Mouse (Mus musculus): ENCODE data around the gene Stxbp4.

Gene Stxbp4

DNA sequence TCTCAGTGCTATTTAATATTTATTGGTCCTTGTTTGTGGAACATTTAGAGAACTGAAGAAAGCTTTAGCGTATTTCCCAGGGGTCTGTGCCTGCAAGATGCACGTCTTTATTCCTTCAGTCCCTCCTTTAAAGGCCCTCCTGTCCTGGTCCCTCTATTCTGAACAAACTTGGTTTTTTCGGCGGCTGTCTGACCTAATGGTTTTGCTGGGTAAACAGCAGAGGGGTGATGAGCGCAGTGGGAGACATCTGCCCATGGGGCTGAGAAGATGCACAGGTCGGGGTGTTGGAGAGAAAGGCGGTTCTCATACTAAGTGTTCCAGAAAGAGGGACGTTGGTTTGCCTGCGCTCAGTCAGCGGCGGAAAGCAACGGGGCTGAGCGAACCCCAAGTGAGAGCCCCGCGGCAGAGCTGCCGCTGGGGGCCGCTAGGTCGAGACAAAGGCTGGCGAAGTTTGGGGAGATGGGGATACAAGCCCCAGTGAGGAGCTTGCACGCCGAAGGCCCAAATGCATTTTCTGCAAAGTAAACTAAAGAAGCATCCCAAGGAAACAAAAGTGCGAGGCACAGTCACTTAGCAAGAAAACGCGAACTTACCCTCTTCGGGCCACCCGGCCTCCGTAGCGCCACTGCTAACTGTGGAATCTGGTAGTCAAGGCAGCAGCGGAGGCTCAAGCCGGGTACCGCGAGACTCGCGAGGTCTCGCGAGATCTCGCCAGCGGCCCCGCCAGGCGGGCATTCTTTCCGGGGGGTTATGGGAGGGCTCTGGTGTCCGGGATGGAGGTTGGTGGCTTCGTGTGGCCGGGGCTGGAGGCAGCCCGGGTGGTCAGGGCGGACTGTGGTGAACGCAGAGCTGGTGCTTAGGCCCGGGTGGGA, at the start of gene Stxbp4, which contains the start of gene Cox11:
Gene Stxbp4, minus strand, starts transcription at position 645 of the 872 bp plus-strand sequence.
Gene Cox11, plus strand, starts transcription at position 734 of the 872 bp plus-strand sequence.
- DNase-seq (ENCODE audit: low read depth, low spot score), result peak; percentile 96

- DNase-seq (ENCODE audit: low read depth, low spot score), result no peak
Measured at GRCm38 (mm10) chr11:90687040-90687439, 49.2 kb upstream of the Stxbp4 start.

DNA sequence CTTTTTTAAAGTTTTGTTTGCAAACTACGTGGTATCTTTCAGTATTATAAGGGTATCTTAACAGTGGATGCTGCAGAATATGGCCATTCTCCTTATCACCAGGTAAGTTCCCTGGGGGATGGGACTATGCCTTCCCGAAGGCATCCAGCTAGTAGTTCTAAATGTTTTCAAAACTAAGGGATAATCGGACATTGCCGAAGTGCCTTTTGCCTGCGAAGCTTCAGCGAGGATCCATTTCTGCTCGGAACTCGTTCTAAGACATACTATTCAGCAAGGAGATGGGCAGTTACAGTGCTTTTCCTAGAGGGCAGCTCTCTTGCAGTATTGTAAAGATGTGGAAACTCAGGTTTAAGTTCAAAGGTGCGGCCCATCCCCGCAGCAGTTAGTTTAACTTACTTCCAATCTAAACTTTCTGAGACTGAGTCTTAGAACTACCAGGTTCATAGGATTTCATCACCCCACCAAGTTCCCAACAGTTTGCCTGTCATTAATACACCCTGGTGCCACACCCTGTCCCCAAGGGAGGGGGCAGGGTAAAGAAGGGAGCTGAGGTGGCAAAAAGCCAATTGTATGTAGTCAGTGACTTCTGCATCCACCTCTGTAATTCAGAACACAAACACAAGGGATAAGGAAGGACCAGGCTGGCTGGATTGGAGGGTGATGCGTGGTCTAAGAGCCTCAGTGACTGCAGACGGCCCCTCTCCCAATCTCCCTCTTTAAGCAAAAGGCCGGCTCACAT, 48.6 kb upstream of the Stxbp4 start:
- DNase-seq (ENCODE audit: low read depth, low spot score), result no peak

GRCm38 (mm10) chr11:90685196-90685595, 47.3 kb upstream of the Stxbp4 start:
- no peak for DNase-seq (ENCODE audit: low read depth, low spot score)

GRCm38 (mm10) chr11:90684765-90685164, 46.9 kb upstream of the Stxbp4 start:
- no peak for DNase-seq (ENCODE audit: low read depth, low spot score)

- no peak for DNase-seq (ENCODE audit: low read depth, low spot score)
Measured at GRCm38 (mm10) chr11:90681171-90681570, 43.3 kb upstream of the Stxbp4 start.

- no peak for DNase-seq (ENCODE audit: low read depth, low spot score)
Measured at GRCm38 (mm10) chr11:90678582-90678981, 40.7 kb upstream of the Stxbp4 start.

DNA sequence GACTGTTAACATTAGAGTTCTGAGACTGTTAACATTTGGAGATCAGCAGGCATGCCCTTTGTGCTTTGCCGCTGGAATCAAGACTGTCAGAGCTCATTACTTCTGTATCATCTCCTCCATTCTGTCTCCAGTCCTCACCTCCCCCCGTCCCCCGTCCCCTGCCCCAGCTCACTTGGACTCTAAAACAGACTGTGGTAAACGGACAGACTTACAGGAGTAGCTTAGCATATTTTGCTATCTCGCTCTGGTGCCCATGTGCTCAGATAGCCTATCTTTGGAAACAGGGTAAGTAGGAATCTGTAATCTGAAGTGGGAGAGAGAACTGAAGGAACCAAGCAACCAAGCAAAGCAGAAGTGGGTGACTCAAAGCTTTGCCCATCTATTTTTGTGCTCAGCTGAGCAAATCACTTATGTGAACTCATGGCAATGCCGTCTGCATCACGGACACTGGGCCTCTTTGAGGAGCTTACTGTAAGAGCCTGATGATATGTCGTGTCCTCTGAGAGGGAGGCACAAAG, 39.9 kb upstream of the Stxbp4 start:
- DNase-seq (ENCODE audit: low read depth, low spot score), result no peak

DNA sequence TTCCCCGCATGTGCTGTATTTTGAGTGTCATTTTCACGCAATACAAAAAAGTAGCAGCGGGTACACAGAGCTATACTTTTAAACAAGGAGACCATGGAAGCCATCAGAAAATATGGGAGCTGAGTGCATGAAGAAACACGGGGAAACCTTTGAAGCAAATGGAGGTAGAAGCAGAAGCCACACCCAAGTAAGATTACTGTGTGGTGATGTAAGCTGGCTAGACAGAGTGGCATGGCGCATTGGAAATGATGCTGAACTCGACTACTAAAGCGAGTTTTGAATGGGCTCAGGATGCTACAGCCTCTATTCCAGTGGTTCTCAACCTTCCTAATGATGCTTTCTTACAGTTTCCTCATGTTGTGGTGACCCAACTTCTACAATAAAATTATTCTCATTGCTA, 39.1 kb upstream of the Stxbp4 start:
- no peak for DNase-seq (ENCODE audit: low read depth, low spot score)

DNA sequence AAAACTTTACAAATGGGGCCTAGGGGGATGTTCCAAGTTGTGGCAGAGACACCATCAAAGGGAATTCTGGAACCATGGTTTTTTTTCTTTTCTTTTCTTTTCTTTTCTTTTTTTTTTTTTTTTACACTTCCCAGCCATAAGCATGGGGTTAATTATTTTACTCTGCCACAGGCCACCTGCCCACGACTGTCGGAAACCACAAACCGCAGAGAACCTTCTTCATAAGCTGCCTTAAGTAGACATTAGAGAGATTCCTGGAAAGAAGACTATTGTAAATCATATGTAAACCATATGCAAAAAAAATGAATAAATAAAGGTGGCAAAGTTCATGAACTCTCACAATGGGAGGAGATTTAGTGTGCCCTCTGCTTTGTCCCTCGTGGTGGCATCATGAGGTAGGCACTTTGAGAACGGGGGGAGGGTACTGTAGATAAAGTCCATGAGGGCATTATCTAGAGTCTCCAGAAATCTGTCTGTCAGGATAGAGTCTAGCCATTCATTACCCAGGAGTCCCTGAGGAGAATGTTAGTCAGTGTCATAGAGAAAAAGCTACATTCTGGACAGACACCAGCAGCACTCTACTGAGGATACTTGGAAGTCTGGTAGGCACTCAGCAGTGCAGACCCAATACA, 37.7 kb upstream of the Stxbp4 start:
- no peak for DNase-seq (ENCODE audit: low read depth, low spot score)

DNA sequence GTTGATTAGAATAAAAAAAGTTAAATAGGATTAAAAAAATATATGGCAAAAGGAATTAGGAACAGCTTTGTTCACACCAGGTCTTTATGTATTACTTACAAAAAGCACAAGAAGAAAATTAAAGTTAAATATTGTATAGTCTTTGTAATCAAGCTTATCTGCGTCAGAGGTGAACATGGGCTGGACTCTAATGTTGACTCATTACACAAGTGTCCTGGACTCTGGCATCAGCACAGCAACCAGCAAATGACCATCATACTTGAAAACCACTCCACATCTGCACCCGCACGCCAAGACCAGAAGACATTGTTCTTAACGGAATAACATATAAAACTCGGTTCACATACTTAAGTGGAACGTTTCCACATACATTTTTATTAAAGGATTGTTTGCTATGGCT, 29.4 kb upstream of the Stxbp4 start:
- DNase-seq (ENCODE audit: low read depth, low spot score), result no peak

GRCm38 (mm10) chr11:90666916-90667315, 29.0 kb upstream of the Stxbp4 start:
- DNase-seq (ENCODE audit: low read depth, low spot score), result no peak

GRCm38 (mm10) chr11:90666144-90666757, 28.4 kb upstream of the Stxbp4 start:
- no peak for DNase-seq (ENCODE audit: low read depth, low spot score)

DNA sequence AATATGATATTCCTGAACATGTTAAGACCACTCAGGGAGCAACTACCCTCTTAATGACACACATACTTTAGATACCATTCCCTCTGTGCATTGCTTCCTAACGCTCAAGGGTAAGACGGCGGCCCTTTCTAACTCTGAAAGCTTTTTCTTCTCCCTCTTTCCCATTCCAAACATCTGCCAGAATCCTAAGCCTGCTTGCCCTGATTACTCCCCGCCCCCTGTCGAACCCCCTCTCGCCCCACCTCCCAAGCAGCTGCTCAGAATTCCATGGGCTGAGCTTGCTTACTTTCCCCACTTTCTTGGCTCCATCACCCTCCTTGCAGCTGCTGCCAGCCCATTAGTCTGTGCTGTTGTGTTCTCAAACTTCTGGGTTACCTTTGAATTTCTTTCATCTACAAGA, 27.3 kb upstream of the Stxbp4 start:
- DNase-seq (ENCODE audit: low read depth, low spot score), result no peak

- DNase-seq (ENCODE audit: low read depth, low spot score), result no peak
Measured at GRCm38 (mm10) chr11:90664345-90664986, 26.6 kb upstream of the Stxbp4 start.

GRCm38 (mm10) chr11:90663618-90664297, 25.9 kb upstream of the Stxbp4 start:
- no peak for DNase-seq (ENCODE audit: low read depth, low spot score)

DNA sequence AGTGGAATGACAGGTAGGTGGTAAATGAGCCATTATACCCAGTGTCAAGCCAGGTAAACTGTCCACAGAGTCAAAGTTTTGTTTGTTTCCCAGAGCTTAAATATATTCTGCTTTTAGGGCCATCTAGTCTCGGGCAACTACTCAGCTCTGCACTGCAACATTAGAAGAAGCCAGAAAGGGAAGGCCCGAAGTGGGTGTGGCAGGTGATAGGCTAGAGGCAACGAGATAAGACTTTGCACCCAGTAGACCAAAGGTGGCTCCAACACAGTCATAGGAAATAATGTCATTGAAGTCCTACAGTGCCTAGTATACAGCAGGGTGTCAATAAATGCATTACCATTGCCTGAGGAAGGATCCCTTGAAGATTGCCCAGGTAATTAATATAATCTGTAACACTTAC, 25.2 kb upstream of the Stxbp4 start:
- DNase-seq (ENCODE audit: low read depth, low spot score), result no peak

GRCm38 (mm10) chr11:90660662-90661061, 22.8 kb upstream of the Stxbp4 start:
- DNase-seq (ENCODE audit: low read depth, low spot score), result no peak

DNA sequence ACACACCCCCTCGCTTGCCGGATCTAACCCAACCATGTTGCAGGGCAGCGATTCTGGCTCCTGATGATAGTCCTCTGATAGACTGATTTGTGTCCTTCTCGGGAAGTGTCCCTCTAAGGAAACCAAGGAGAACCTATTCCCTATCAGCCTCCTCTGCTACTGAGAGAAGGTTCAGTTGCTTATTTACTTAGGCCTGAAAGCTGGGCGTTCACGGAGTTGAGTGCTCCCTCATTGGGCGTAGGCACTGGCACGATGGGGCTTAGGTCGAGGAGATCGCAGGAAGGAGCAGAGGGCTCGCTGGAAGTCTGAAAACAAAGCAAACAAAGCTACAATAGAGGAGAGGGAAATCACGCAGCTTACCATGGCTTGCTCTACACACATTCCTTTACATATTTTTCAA, 19.6 kb upstream of the Stxbp4 start:
- no peak for DNase-seq (ENCODE audit: low read depth, low spot score)

- DNase-seq (ENCODE audit: low read depth, low spot score), result no peak
Measured at GRCm38 (mm10) chr11:90652603-90653002, 14.7 kb upstream of the Stxbp4 start.
